Mouse (Mus musculus) brain, embryonic 14.5 days (tissue): ENCODE data around the gene Ntf5. TPM values are rescaled to one million over a fixed set of nuclear protein-coding genes. Genes with fewer than 3 reads are reported as not detected.
A peak's percentile ranks its signal among the peaks of the same experiment; 100 is the strongest.

Experiments used
- DNase-seq: peaks from one replicate; pipeline ENCODE4 v3.0.0-alpha.2; 2011; ENCODE audit warnings: low read depth
- CTCF ChIP-seq: fragments of 200-500 bp; IDR thresholded peaks from 2 replicates; pipeline ENCODE4 v1.5.1; 2012; ENCODE audit warnings: inconsistent platforms, mild to moderate bottlenecking, moderate library complexity, borderline replicate concordance; ENCODE audit not compliant: insufficient read depth, insufficient read length; ENCODE audit errors: extremely low read depth
- POLR2A ChIP-seq: fragments of 200-500 bp; IDR thresholded peaks from 2 replicates; pipeline ENCODE4 v1.6.1; 2012; ENCODE audit warnings: mild to moderate bottlenecking, inconsistent platforms, borderline replicate concordance; ENCODE audit not compliant: poor library complexity, insufficient read depth, insufficient read length, severe bottlenecking; ENCODE audit errors: extremely low read depth
- polyA plus RNA-seq: library from polyadenylated mRNA; depleted of rRNA; stranded (reverse); fragments of >200 nt; gene quantifications from 2 replicates; pipeline ENCODE4 v1.2.3, GENCODE M21; 2012

Ntf5 gene
- polyA plus RNA-seq, 1 experiment = 0.27 TPM

DNA sequence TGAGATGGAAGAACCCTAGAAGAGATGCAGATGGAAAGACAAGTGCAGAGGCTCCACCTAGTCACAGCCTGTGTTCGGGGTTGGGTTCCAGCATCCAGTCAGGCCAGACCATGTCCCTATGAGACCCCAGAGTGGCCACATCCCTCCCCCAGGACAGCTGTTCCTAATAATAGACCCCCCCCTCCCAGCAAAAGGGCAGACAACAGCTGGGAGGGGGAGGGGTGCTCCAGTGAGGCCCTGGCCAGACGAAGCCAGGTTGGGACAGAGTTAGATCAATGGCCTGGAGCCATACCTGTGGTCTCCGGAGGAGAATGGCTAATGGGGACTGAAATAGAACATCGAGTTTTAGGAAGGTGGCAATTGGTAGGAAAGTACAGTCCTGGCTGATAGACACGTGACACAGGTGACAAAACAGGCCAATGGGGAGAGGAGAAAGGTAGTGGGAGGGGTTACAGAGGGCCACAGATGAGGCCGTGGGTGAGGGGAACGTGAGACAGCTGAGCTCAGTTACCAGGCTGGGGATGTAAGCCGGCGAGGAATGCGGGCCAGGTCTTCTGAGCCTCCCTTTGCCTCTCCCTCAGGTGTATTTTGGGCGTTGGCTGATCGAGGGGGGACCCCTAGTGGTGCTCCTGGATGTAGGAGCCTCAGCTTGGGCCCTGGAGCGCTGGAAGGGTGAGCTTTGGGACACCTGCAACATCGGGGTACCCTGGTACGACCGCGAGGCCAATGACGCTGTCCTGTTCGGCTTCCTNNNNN is 24.2 kb downstream of the Ntf5 start, which contains the start of gene Ruvbl2:
TSS of gene Ruvbl2 (minus strand) at position 576 of the 756 bp plus-strand sequence.
- TF ChIP-seq POLR2A (no peak), CTCF (peak; percentile 20; the same call in 1 of the 2 replicates)
- no peak for DNase-seq

DNA sequence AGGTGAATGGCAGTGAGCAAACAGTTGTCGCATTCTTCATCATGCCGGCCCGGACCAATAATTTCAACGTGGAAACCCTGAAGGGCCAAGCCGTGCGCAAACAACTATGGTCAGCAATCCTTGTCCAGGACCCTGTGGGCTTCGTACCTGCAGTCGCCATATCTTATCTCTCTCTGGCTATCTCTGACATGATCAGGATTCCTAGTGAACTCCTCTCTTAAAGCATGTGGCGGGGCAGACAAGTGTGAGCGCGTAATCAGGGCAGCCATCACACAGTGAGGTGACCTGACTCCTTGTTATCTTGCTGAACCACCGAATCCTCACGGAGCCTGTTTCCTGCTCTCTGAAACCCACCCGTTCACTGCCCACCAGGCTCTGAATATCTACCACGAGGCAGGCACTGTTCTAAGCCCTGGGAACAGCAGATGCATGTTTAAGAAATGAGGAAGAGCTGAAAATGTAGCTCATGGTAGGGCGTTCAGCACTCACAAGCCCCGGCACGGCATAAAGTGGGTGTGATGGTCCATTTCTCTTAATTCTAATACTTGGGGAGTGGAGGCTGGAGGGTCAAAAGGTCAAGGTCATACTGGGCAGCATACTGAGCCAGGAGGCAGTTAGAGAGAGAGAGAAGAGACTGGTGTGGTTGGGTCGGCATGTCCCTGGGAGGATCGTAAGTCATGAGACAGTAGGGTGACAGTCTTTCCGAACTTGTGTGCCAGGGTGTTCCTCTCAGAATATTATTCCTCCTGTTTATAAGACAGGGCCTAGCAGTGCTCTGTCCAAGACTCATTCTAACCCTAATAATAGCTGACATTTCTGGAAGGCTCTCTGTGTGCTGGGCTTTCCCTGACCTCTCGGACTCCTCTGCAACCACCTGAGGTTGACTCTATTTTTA is 30.3 kb downstream of the Ntf5 start:
- no peak for DNase-seq
- no peak for TF ChIP-seq POLR2A
- no peak for TF ChIP-seq CTCF

GRCm38 (mm10) chr7:45446589-45446988 is 33.1 kb downstream of the Ntf5 start:
- no peak for DNase-seq
- TF ChIP-seq CTCF = no peak
- TF ChIP-seq POLR2A = no peak

DNA sequence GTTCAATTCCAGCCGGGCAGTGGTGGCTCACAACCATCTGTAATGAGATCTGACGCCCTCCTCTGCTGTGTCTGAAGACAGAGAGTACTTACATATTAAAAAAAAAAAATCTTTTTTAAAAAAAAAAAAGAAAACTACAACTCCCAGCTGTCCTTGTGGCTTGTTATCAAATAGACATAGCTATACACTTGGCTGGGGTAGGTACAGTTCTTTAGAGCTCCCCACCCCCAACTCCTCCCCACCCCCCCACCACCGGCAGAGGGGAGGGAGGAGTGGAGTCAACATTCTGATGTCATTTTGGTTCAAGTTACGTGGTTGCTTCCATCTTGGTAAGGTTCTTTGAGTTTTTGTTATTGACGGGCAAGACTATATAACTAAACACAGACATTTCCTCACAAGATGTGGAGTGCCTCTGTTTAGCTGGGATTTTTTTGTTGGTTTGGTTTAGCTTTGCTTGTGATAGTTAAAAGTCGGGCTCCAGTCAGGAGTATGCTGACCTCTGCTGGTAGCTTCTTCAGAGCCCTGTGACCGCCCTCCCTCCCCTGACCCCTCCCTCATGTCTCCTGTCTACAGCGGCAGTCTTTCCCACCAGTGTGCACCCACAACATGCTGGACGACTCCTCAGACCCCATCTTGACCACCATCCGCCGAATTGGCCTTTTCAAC is 34.0 kb downstream of the Ntf5 start:
- peak; percentile 37 for DNase-seq
- TF ChIP-seq CTCF (peak; percentile 38; the same call in 1 of the 2 replicates), POLR2A (no peak)

DNA sequence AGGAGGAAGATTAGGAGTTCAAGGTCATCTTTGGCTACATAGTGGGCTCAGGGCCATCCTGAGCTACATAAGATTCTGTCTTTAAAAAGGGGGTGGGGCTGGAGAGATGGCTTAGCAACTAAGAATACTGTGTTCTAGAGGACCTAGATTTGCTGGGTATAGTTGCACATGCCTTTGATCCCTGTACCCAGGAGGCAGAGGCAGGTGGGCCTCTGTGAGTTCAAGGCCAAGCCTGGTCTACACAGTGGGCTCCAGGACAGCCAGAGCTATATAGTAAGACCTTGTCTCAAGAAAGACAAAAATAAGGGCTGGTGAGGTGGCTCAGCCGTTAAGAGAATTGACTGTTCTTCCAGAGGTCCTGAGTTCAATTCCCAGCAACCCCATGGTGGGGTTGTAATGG is 36.5 kb downstream of the Ntf5 start:
- no peak for TF ChIP-seq CTCF
- no peak for DNase-seq

- DNase-seq = peak; percentile 81
- TF ChIP-seq POLR2A = no peak
- TF ChIP-seq CTCF = peak; percentile 87
These were observed 38.0 kb downstream of the Ntf5 start for GRCm38 (mm10) chr7:45451344-45451982.

DNA sequence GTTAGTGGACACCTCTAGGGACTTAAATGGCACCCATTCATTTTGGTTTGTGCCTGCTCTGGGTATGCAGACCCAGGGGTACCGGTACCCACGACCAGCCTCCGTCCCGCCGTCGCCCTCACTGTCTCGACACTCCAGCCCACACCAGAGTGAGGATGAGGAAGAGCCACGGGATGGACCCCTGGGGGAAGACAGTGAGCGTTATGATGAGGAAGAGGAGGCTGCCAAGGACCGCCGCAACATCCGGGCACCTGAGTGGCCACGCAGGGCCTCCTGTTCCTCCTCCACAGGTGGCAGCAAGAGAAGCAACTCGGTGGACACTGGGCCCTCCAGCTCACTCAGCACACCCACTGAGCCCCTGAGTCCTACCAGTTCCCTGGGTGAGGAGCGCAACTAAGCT is 41.5 kb downstream of the Ntf5 start:
- DNase-seq = no peak

DNA sequence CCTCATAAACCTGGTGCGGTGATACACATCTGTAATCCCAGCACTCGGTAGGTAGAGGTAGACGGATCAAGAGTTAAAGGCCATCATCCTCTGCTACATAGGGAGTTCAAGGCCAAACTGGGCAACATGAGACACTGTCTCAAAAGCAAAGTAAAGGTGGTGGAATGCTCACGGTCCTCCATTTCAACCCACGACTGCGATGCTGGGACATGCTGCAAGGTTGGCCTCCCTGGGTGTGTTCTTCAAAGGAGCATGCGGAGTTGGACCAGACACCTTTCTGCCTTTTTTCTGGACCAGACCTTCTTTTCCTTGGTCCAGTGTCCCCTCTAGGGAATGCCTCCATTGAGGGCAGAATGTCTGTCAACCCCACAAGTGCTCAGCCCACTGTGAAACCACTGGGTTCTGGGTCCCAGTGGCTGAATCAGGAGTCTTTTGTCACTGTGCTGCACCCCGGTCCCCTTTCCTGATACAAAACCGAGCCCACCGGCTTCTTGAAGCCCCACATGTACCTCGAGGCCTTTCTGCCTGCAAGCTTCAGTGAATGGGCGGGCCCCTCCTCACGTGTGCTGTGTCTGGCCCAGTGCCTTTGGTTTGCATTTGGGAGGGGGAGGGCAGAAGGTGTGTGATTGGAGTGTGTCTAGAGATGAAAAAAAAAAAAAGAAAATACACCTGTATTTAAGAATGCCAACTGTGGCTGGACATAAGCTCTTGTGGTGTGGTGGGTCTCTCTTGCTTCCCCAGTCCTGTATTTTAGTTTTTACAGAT is 42.6 kb downstream of the Ntf5 start:
- no peak for TF ChIP-seq CTCF
- TF ChIP-seq POLR2A = no peak
- DNase-seq = no peak

More for the DNA sequence above, 41.5 kb downstream of the Ntf5 start:
- TF ChIP-seq CTCF (no peak), POLR2A (no peak)

- no peak for TF ChIP-seq CTCF
- no peak for TF ChIP-seq POLR2A
- DNase-seq = no peak
These were observed 43.3 kb downstream of the Ntf5 start for GRCm38 (mm10) chr7:45456721-45457203.
